Mouse (Mus musculus) lung, postnatal 4 days (tissue): ENCODE measurements at regions not wholly inside any gene's neighbourhood (a gene's known extent, or its start where the extent isn't known, plus 50 kb on each side); places are given as distances from the start of the nearest gene placed in this dataset.
A peak's percentile ranks its signal among the peaks of the same experiment; 100 is the strongest.

Experiments
- DNase-seq, 2 experiments: peaks; one replicate each; pipeline ENCODE4 v3.0.0; 2021

GRCm38 (mm10) chr2:167782231-167782999, 92.8 kb upstream of the Tmem189 start:
- no peak for DNase-seq

GRCm38 (mm10) chr2:167781496-167781895, 91.9 kb upstream of the Tmem189 start:
- DNase-seq = peak; percentile 84 to 93

- peak in 1 of 2 experiments; percentile 46 for DNase-seq
Observed at GRCm38 (mm10) chr2:167778691-167779090, 89.1 kb upstream of the Tmem189 start.

GRCm38 (mm10) chr2:167778271-167778670, 88.6 kb upstream of the Tmem189 start:
- no peak for DNase-seq

- DNase-seq = peak; percentile 92 to 93
Observed at GRCm38 (mm10) chr2:167777331-167778085, 87.9 kb upstream of the Tmem189 start.

GRCm38 (mm10) chr2:167776251-167777168, 86.9 kb upstream of the Tmem189 start:
- DNase-seq = peak; percentile 56 to 59

- DNase-seq = peak; percentile 79 to 85
Observed at GRCm38 (mm10) chr2:167775218-167775915, 85.7 kb upstream of the Tmem189 start.

- DNase-seq = peak; percentile 57 to 60
Observed at GRCm38 (mm10) chr2:167774806-167775179, 85.2 kb upstream of the Tmem189 start.

GRCm38 (mm10) chr2:167774166-167774805, 84.7 kb upstream of the Tmem189 start:
- no peak for DNase-seq

- DNase-seq = no peak
Observed at GRCm38 (mm10) chr2:167772834-167773233, 83.2 kb upstream of the Tmem189 start.

GRCm38 (mm10) chr2:167767962-167768361, 78.3 kb upstream of the Tmem189 start:
- peak; percentile 59 to 78 for DNase-seq

GRCm38 (mm10) chr2:167767371-167767770, 77.7 kb upstream of the Tmem189 start:
- DNase-seq = no peak

GRCm38 (mm10) chr2:167765811-167766210, 76.2 kb upstream of the Tmem189 start:
- no peak for DNase-seq

- peak; percentile 90 to 95 for DNase-seq
Observed at GRCm38 (mm10) chr2:167765072-167765800, 75.6 kb upstream of the Tmem189 start.

- DNase-seq = no peak
Observed at GRCm38 (mm10) chr2:167763891-167764410, 74.3 kb upstream of the Tmem189 start.

- DNase-seq = peak; percentile 42 to 58
Observed at GRCm38 (mm10) chr2:167761404-167761936, 71.8 kb upstream of the Tmem189 start.

GRCm38 (mm10) chr2:167760681-167761403, 71.2 kb upstream of the Tmem189 start:
- peak in 1 of 2 experiments; percentile 60 for DNase-seq

- DNase-seq = peak; percentile 82 to 84
Observed at GRCm38 (mm10) chr2:167759603-167760390, 70.2 kb upstream of the Tmem189 start.
